Mouse (Mus musculus) megakaryocyte, embryonic 14.5 days (primary cell): ENCODE measurements around the gene Proca1. TPM values are rescaled to one million over a fixed set of nuclear protein-coding genes. Genes with fewer than 3 reads are reported as not detected.
A peak's percentile ranks its signal among the peaks of the same experiment; 100 is the strongest.

Experiments
- H3K27me3 ChIP-seq: replicated peaks from 2 replicates; pipeline ENCODE3; 2012; ENCODE audit warnings: inconsistent platforms
- H3K36me3 ChIP-seq: replicated peaks from 2 replicates; pipeline ENCODE3; 2012; ENCODE audit warnings: low read length, inconsistent platforms, mixed read lengths
- H3K4me1 ChIP-seq: 2 replicates; pipeline ENCODE4 v1.6.1; 2012; ENCODE audit warnings: inconsistent platforms
- H3K4me3 ChIP-seq: replicated peaks from 2 replicates; pipeline ENCODE3; 2012; ENCODE audit warnings: moderate library complexity, mild to moderate bottlenecking, inconsistent platforms
- H3K9me3 ChIP-seq: 2 replicates; pipeline ENCODE4 v1.6.1; 2012; ENCODE audit warnings: inconsistent platforms
- FLI1 ChIP-seq: IDR thresholded peaks from 2 replicates; pipeline ENCODE4 v1.6.1; 2012; ENCODE audit warnings: low read length, inconsistent platforms, mixed read lengths
- GATA1 ChIP-seq: IDR thresholded peaks from 3 replicates; pipeline ENCODE4 v1.6.1; 2012; ENCODE audit warnings: mixed read lengths, low read length, inconsistent platforms, borderline replicate concordance
- polyA plus RNA-seq: library from polyadenylated mRNA; stranded (reverse); fragments of >175 nt; gene quantifications from 2 replicates; pipeline ENCODE4 v1.2.3, GENCODE M21; 2012; ENCODE audit warnings: low replicate concordance; ENCODE audit not compliant: insufficient read depth

Proca1 gene
- polyA plus RNA-seq, 1 experiment, result 0.22 TPM

DNA sequence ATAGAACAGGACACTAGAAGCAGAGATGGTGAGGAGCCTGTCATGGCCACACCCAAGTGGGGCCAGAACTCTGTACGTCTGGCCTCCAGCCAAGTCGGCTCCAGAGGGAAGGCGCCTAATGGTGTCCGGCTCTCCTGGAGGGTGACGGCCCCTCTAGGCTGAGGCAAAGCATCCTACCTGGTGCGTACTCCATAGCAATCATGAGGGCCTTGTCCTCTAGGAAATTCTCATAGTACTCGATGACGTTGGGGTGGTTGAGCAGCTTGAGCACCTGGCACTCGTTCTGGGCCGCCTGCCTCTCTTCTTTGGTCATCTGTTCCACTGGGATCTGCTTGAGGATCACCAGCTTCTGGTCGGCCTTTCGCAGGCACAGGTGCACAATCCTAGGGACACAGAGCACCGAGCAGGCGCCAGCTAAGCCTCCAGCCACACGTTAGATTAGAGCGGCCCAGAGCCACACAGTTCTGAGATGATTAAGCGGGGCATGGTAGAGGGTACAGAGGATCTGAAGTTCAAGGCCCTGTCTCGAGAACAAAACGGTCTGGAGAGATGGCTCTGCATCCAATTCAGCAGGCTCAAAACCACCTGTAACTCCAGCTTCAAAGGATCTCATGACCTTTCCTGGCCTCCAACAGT is 20.3 kb upstream of the Proca1 start:
- peaks cover 35% of the 10 kb centered on the region for H3K4me1 ChIP-seq
- H3K9me3 ChIP-seq, result no peaks in the 10 kb centered on the region
- H3K27me3 ChIP-seq, result peaks cover 4% of the 10 kb centered on the region
- peak overlapping the region; percentile 6 for H3K4me3 ChIP-seq
- TF ChIP-seq GATA1 (no peak), FLI1 (no peak)
- H3K36me3 ChIP-seq, result peaks cover 24% of the 10 kb centered on the region

GRCm38 (mm10) chr11:78174506-78174905 is 18.7 kb upstream of the Proca1 start:
- Histone ChIP-seq H3K27me3 (no peaks in the 10 kb centered on the region), H3K36me3 (peaks cover 27% of the 10 kb centered on the region), H3K4me3 (no peak overlapping the region), H3K9me3 (no peaks in the 10 kb centered on the region), H3K4me1 (peaks cover 41% of the 10 kb centered on the region)
- TF ChIP-seq FLI1, result no peak
- no peak for TF ChIP-seq GATA1

- Histone ChIP-seq H3K4me1 (peaks cover 51% of the 10 kb centered on the region), H3K4me3 (peak overlapping the region; percentile 98), H3K27me3 (no peaks in the 10 kb centered on the region), H3K36me3 (peaks cover 36% of the 10 kb centered on the region), H3K9me3 (no peaks in the 10 kb centered on the region)
- TF ChIP-seq FLI1 (no peak), GATA1 (no peak)
Measured at GRCm38 (mm10) chr11:78175771-78176401, 17.3 kb upstream of the Proca1 start.

DNA sequence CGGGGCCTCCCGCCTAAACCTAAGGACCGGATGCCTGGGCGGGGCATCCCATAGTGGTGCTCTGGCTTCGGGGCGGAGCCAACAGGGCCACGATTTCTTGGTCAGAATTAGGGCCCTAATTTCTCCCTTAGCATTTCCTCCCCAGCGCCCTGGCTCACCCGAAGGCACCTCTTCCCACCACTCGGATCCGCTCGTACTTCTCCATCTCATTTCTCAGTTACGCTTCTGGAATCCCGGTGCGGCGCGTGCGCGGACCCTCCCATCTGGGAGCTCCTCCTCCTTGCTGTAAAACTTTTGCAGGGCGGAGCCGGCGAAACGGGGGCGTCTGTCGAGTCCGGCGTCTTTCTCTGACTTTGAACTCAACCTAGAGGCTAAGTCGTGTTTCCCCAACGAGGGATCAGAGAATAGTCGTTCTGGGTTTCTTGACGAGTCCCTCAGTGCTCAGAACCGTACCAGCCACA is 16.8 kb upstream of the Proca1 start, which contains the start of the genes Nek8 and Tlcd1:
Gene Nek8 (minus strand): TSS at position 274 of the 461 bp plus-strand sequence.
Gene Tlcd1 (plus strand): TSS at position 310 of the 461 bp plus-strand sequence.
- Histone ChIP-seq H3K36me3 (peaks cover 37% of the 10 kb centered on the region), H3K4me3 (peak within 1 kb of the TSS; percentile 98), H3K9me3 (no peaks in the 10 kb centered on the region), H3K4me1 (peaks cover 56% of the 10 kb centered on the region), H3K27me3 (no peaks in the 10 kb centered on the region)
- TF ChIP-seq GATA1 (no peak), FLI1 (no peak; the same call in 1 of the 2 replicates)

DNA sequence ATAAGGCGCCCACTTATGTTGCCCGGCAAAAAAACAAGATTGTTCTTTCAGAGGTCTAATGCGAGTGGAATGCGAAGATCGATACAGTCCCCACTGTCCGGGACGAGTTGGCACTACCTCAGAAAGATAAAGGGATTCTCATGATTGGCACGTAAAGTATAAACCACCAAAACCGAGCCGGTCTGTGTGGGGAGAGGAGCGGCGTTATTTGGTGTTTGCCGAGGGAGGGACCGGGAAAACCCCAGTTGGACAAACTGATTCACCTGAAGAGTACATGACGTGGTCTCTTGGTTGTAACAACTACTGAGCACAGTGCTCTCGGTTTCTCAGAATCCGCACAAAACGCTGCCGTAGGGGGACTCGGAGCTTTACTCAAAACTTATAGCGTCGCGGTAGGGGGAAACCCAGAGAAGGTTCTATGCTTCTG is 16.3 kb upstream of the Proca1 start:
- no peaks in the 10 kb centered on the region for H3K9me3 ChIP-seq
- peaks cover 40% of the 10 kb centered on the region for H3K36me3 ChIP-seq
- H3K4me3 ChIP-seq, result peak overlapping the region; percentile 98
- H3K4me1 ChIP-seq, result peaks cover 59% of the 10 kb centered on the region
- no peaks in the 10 kb centered on the region for H3K27me3 ChIP-seq
- no peak for TF ChIP-seq GATA1
- TF ChIP-seq FLI1, result no peak

DNA sequence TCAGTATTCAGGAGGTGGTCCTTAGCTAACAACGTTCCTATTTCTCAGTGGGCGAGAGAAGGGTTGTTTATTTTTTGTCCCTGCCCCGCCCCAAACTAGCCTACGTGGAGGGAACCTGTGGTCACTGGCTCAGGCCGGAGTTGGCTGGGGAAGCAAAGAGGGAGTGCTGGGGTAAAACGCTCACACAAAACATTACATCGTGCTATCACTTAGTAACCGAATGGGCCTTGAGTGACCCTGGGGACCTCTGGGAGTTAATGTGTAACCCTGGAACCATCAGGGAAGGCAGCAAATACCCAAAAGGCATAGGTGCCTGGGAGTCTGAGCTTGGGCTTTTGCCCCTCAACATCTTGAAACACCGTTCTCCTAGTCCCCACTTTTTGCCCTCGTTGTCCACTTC is 15.8 kb upstream of the Proca1 start:
- TF ChIP-seq FLI1 (no peak), GATA1 (no peak)

DNA sequence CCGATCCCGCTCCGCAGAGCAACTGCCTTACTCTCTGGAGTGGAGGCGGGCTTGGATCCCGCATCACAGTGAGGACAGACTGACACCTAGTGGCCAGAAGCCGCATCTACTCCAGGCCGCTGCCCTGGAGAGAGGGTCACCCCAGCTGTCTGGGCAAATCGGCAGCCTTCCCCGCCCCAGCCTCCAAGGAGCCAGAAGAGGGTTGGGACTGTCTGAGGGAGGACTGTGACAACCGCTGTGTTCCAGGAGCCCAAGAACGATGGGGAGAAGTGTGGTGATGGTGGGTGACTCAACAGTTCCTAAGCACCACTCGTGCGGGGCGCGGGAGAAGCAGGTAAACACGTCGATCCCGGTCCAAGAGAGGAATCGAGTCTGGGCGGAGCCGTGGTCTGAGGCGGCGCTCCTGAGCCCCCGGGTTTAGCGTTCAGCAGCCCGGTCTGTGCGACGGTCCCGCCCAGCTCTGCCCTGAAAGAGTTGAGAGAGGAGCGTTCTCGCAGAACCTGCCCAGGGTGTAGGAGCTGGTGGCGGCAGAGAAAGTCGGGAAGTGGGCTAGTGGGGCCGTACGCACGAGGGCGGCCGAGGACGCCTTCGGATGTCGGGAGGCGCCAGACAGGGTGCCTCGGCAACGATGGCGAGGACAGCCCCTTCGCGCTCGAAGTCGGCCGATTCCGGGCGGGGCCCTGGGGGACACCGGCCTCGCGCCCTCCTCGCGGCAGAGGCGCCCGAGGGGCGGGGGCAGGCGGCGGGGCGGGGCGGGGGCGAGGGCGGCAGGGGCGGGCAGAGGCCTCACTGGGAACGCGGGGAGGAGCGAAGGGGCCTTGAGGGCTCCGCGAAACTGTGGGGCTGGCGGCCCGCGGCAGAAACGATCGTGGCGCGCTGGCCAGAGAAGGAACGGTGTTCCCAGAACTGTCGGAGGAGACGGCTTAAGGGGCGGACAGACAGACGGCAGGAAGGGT is 15.0 kb upstream of the Proca1 start:
- H3K4me1 ChIP-seq, result peaks cover 61% of the 10 kb centered on the region
- peaks cover 33% of the 10 kb centered on the region for H3K36me3 ChIP-seq

More for the DNA sequence above, 15.8 kb upstream of the Proca1 start:
- Histone ChIP-seq H3K27me3 (no peaks in the 10 kb centered on the region), H3K4me1 (peaks cover 60% of the 10 kb centered on the region), H3K4me3 (peak overlapping the region; percentile 98), H3K36me3 (peaks cover 37% of the 10 kb centered on the region), H3K9me3 (no peaks in the 10 kb centered on the region)

DNA sequence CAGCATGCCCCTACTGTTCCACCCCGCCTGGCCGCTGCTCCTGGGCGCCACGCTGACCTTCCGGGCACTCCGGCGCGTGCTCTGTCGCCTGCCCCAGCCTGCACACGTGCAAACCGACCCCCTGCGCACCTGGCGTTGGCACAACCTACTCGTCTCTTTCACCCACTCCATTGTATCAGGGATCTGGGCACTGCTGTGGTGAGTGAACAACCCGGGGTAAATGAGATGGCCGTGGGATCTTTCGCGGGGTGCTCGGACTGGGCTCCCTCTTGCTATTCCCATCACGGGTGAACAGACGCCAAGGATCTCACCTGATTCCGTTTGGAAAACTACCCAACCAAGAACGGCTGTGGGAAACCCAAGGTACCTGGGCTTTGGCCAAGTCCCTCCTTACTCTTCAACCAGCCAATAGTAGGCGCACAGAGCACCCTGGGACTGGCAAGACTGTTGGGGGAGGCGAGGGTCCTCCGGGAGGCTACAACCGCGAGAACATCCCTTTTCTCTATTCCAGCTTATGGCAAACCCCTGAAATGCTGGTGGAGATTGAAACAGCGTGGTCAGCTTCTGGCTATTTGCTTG is 14.2 kb upstream of the Proca1 start:
- peak overlapping the region; percentile 98 for H3K4me3 ChIP-seq
- TF ChIP-seq GATA1, result no peak
- TF ChIP-seq FLI1, result no peak
- no peaks in the 10 kb centered on the region for H3K9me3 ChIP-seq
- H3K36me3 ChIP-seq, result peaks cover 33% of the 10 kb centered on the region
- H3K27me3 ChIP-seq, result no peaks in the 10 kb centered on the region
- H3K4me1 ChIP-seq, result peaks cover 64% of the 10 kb centered on the region

More for the DNA sequence above, 15.0 kb upstream of the Proca1 start:
- TF ChIP-seq FLI1 (no peak), GATA1 (no peak)
- Histone ChIP-seq H3K4me3 (peak overlapping the region; percentile 98), H3K27me3 (no peaks in the 10 kb centered on the region), H3K9me3 (no peaks in the 10 kb centered on the region)

- TF ChIP-seq FLI1 (no peak), GATA1 (no peak)
- H3K4me3 ChIP-seq, result peak overlapping the region; percentile 98
- no peaks in the 10 kb centered on the region for H3K27me3 ChIP-seq
- H3K36me3 ChIP-seq, result peaks cover 33% of the 10 kb centered on the region
- peaks cover 67% of the 10 kb centered on the region for H3K4me1 ChIP-seq
- no peaks in the 10 kb centered on the region for H3K9me3 ChIP-seq
Measured at GRCm38 (mm10) chr11:78179438-78179999, 13.7 kb upstream of the Proca1 start.
